Mouse (Mus musculus): Measurements from ENCODE around the gene Srd5a1.

GRCm38 (mm10) chr13:69642656-69643216 is 31.5 kb upstream of the Srd5a1 start:
- no peak for TF ChIP-seq CTCF (IDR thresholded peaks at IDR 0.05; ENCODE audit: borderline replicate concordance, insufficient read depth, low read length)
- no peak for TF ChIP-seq POLR2A (IDR thresholded peaks at IDR 0.05; ENCODE audit: low read depth, low read length)
